Mouse (Mus musculus) testis, adult 2 months (tissue): ENCODE data around the gene Slc38a6. TPM values are rescaled to one million over a fixed set of nuclear protein-coding genes. Genes with fewer than 3 reads are reported as not detected.
A peak's percentile ranks its signal among the peaks of the same experiment; 100 is the strongest.

Experiments
- H3K27ac ChIP-seq: fragments of 200-500 bp; 2 replicates; pipeline ENCODE4 v1.5.1; 2012; ENCODE audit warnings: low read depth, low read length; ENCODE audit not compliant: control insufficient read depth, insufficient read depth
- H3K27me3 ChIP-seq: fragments of 200-500 bp; 2 replicates; pipeline ENCODE4 v1.6.1; 2012; ENCODE audit warnings: mild to moderate bottlenecking, low read length, moderate library complexity; ENCODE audit not compliant: control insufficient read depth, insufficient read depth
- H3K36me3 ChIP-seq: fragments of 200-500 bp; 2 replicates; pipeline ENCODE4 v1.6.1; 2012; ENCODE audit warnings: mild to moderate bottlenecking, low read length; ENCODE audit not compliant: control insufficient read depth, insufficient read depth
- H3K4me1 ChIP-seq: fragments of 200-500 bp; 2 replicates; pipeline ENCODE4 v1.6.1; 2012; ENCODE audit warnings: low read length; ENCODE audit not compliant: control insufficient read depth, insufficient read depth
- H3K4me3 ChIP-seq: fragments of 200-500 bp; 2 replicates; pipeline ENCODE4 v1.5.1; 2012; ENCODE audit warnings: low read depth, mild to moderate bottlenecking, low read length, moderate library complexity, mixed read lengths; ENCODE audit not compliant: control insufficient read depth
- CTCF ChIP-seq: fragments of 200-500 bp; IDR thresholded peaks from 2 replicates; pipeline ENCODE4 v1.5.1; 2012; ENCODE audit warnings: low read depth, mild to moderate bottlenecking, inconsistent platforms, low read length, moderate library complexity; ENCODE audit not compliant: control insufficient read depth, insufficient read depth, insufficient replicate concordance
- POLR2A ChIP-seq: fragments of 200-500 bp; IDR thresholded peaks from 2 replicates; pipeline ENCODE4 v1.6.1; 2012; ENCODE audit warnings: low read depth, mild to moderate bottlenecking, inconsistent platforms, low read length, moderate library complexity; ENCODE audit not compliant: control insufficient read depth
- polyA plus RNA-seq: library from polyadenylated mRNA; depleted of rRNA; stranded (reverse); fragments of >200 nt; gene quantifications from 2 replicates; pipeline ENCODE4 v1.2.3, GENCODE M21; 2012

Slc38a6 gene
- polyA plus RNA-seq, 1 experiment = 25.3 TPM

DNA sequence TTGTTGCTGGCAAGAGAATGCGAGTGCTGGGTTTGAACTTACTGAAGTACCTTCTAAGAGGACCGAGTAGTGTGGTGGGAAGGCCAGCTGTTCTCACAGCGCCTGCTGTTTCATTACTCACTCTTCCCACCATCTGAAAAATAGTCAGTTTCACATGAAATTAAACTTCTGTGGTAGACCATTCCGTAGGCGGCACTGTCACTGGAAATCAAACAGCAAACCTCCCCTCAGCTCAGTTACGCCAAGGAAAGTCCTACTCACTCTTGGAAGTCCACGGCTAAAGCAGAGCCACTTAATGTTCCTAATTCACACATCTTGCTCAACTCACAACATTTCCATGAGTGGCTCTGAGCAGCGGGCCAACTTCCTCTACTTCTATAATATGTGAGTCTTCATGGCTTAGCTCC lies 37.6 kb downstream of the Slc38a6 start:
- TF ChIP-seq POLR2A (no peak), CTCF (no peak)
- no peak overlapping the region for H3K27ac ChIP-seq
- no peaks in the 10 kb centered on the region for H3K27me3 ChIP-seq
- H3K4me1 ChIP-seq = no peaks in the 10 kb centered on the region
- H3K36me3 ChIP-seq = no peaks in the 10 kb centered on the region
- no peak overlapping the region for H3K4me3 ChIP-seq

DNA sequence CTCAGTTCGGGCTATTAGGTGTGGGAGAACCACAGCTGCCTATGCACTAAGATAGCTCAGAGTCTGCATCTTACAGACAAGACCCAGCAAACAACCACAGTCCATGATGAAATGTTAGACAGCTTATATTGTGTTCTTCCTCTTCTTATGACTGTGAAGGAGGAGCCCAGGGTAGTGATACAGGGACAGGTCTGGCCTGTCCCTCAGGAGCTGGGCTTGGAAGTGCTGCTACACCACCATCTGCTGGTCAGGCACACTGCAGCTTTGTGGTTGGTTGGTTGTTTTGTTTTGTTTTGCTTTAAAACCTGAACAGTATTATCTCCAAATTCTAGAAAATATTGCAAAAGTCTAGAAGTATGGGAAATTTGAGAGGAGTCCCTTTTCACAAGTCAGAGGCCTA lies 38.2 kb downstream of the Slc38a6 start:
- H3K36me3 ChIP-seq = no peaks in the 10 kb centered on the region
- H3K4me3 ChIP-seq = no peak overlapping the region
- H3K27me3 ChIP-seq = no peaks in the 10 kb centered on the region
- no peaks in the 10 kb centered on the region for H3K4me1 ChIP-seq
- TF ChIP-seq POLR2A (no peak), CTCF (peak; percentile 25; the same call in 1 of the 2 replicates)
- no peak overlapping the region for H3K27ac ChIP-seq

GRCm38 (mm10) chr12:73325181-73325580 lies 38.6 kb downstream of the Slc38a6 start:
- Histone ChIP-seq H3K27ac (no peak overlapping the region), H3K4me1 (no peaks in the 10 kb centered on the region), H3K27me3 (no peaks in the 10 kb centered on the region), H3K4me3 (no peak overlapping the region), H3K36me3 (no peaks in the 10 kb centered on the region)
- TF ChIP-seq CTCF (no peak), POLR2A (no peak)

DNA sequence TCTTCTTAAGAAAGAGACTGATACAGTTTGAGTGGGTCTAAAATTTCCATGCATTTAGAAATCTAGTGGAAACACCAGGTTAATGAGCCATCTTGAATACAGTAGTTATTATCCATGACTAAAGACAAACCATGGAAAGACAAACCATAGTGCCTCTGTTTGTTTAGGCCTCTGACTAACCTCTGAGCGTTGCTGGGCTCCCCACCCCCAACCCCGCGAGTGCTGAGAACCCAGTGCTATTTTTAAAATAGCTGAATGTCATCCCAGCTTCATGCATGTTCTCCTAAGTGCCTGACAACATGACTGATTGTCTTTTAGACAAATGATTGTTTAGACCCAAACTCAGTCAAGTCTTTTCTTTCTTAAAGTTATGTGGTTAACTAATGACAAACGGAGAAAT lies 39.0 kb downstream of the Slc38a6 start:
- Histone ChIP-seq H3K36me3 (no peaks in the 10 kb centered on the region), H3K27me3 (no peaks in the 10 kb centered on the region), H3K27ac (no peak overlapping the region), H3K4me3 (no peak overlapping the region), H3K4me1 (no peaks in the 10 kb centered on the region)
- TF ChIP-seq POLR2A = no peak
- no peak for TF ChIP-seq CTCF

- TF ChIP-seq POLR2A (no peak), CTCF (no peak)
- Histone ChIP-seq H3K36me3 (no peaks in the 10 kb centered on the region), H3K27me3 (no peaks in the 10 kb centered on the region), H3K27ac (no peak overlapping the region), H3K4me1 (no peaks in the 10 kb centered on the region), H3K4me3 (no peak overlapping the region)
Observed at GRCm38 (mm10) chr12:73327381-73327780, 40.8 kb downstream of the Slc38a6 start.

DNA sequence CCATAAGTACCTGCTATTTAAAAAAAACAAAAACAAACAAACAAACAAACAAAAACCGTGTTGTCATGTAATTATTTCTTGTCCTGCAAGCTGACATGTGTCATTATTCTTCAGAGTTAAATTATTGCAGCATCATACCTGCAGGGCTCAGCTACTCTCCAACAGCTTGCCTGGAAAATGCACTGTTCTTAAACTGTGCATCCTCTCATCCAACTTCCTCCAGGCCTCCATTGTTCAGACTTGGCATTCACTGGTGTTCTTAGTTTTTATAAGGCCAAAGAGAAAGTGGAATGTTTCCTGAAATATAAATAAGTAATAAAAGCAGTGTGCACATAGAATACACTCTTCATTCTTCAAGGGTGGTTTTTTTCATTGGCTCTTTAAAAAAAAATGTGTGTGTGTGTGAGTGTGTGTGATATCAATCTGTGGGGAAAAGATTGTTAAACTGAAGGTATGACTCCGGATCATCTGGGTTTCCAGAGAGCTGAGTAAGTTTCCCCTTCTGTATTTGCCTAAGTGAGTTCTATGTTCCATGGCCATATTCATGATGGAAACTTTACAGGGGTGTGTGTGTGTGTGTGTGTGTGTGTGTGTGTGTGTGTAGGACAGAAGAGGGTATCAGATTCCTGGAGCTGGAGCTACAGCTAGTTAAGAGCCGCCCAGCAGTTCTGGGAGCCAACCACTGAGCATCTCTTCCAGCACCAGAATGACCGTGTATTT lies 42.0 kb downstream of the Slc38a6 start:
- Histone ChIP-seq H3K36me3 (no peaks in the 10 kb centered on the region), H3K27me3 (no peaks in the 10 kb centered on the region), H3K27ac (no peak overlapping the region), H3K4me1 (no peaks in the 10 kb centered on the region), H3K4me3 (no peak overlapping the region)
- TF ChIP-seq POLR2A = no peak
- TF ChIP-seq CTCF = no peak

DNA sequence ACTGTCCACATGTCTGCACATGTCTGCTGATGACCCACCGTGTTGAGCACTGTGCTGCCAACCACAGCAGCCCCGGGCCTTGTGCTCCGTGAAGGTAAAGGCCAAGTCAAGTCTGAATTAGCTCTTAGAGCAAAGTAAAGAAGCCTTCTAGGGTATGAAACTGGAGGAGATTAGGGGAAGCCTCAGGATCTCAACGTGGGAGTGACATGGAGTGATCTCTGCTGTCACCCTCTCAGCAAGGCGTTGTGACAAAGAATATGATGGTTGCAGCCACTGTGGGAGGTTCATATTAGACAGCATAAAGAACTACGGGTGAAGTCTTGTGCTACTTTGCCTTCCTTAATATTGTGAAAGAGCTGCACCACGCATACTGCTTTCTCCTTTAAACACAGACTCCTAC lies 43.7 kb downstream of the Slc38a6 start:
- H3K4me3 ChIP-seq = no peak overlapping the region
- H3K36me3 ChIP-seq = no peaks in the 10 kb centered on the region
- no peaks in the 10 kb centered on the region for H3K4me1 ChIP-seq
- no peaks in the 10 kb centered on the region for H3K27me3 ChIP-seq
- no peak overlapping the region for H3K27ac ChIP-seq
- TF ChIP-seq CTCF = no peak
- TF ChIP-seq POLR2A = no peak

DNA sequence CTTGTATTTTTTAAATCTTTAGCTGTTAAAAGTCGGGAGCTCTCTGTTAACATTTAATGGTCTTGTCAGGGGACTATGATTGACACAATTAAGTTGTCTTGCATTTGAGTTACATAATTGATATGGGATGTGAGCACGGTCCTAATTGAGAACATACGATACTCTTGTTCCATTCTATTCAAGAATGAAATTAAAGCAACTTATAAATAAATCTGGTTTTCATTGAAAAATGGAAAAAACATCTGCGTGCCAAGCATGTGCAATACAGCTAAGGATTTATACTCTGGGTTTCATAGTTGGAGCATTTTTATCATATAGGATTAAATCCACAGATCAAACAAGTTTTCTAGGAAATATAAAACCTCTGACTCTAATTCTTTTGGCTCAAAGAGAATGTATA lies 46.1 kb downstream of the Slc38a6 start:
- no peaks in the 10 kb centered on the region for H3K4me1 ChIP-seq
- H3K4me3 ChIP-seq = no peak overlapping the region
- no peaks in the 10 kb centered on the region for H3K27me3 ChIP-seq
- H3K36me3 ChIP-seq = no peaks in the 10 kb centered on the region; the same call in 1 of the 2 replicates
- TF ChIP-seq CTCF (no peak), POLR2A (no peak)
- H3K27ac ChIP-seq = no peak overlapping the region
